Mouse (Mus musculus) heart, adult 2 months (tissue): Measurements from ENCODE around the gene Ncdn. TPM values are rescaled to one million over a fixed set of nuclear protein-coding genes. Genes with fewer than 3 reads are reported as not detected.

ENCODE experiments used
- DNase-seq, 2 experiments: peaks; one replicate each; pipeline ENCODE4 v3.0.0; 2021
- H3K27ac ChIP-seq: fragments of 200-600 bp; 2 replicates; pipeline ENCODE4 v1.8.1; 2022
- H3K27me3 ChIP-seq: fragments of 200-500 bp; 2 replicates; pipeline ENCODE4 v1.6.1; 2012; ENCODE audit warnings: mild to moderate bottlenecking, low read length, inconsistent platforms, mixed read lengths; ENCODE audit not compliant: control insufficient read depth, insufficient read depth
- H3K36me3 ChIP-seq: fragments of 200-500 bp; 2 replicates; pipeline ENCODE4 v1.6.1; 2012; ENCODE audit warnings: low read length, inconsistent platforms; ENCODE audit not compliant: control insufficient read depth, insufficient read depth
- H3K4me1 ChIP-seq: fragments of 200-500 bp; 2 replicates; pipeline ENCODE4 v1.6.1; 2011; ENCODE audit warnings: low read length; ENCODE audit not compliant: control insufficient read depth, insufficient read depth
- H3K4me3 ChIP-seq: fragments of 200-600 bp; 2 replicates; pipeline ENCODE4 v1.8.1; 2022
- H3K79me2 ChIP-seq: fragments of 200-500 bp; replicated peaks from 2 replicates; pipeline ENCODE4 v1.6.1; 2012; ENCODE audit warnings: mild to moderate bottlenecking, inconsistent platforms, low read length, moderate library complexity, mixed read lengths; ENCODE audit not compliant: control insufficient read depth, insufficient read depth
- H3K9ac ChIP-seq: fragments of 200-500 bp; 2 replicates; pipeline ENCODE4 v1.6.1; 2012; ENCODE audit warnings: low read depth, mild to moderate bottlenecking, control low read depth, inconsistent platforms, low read length, mixed read lengths
- CTCF ChIP-seq: fragments of 200-600 bp; IDR thresholded peaks from 2 replicates; pipeline ENCODE4 v1.8.1; 2022; ENCODE audit warnings: antibody characterized with exemption, mild to moderate bottlenecking, moderate library complexity
- EP300 ChIP-seq: fragments of 200-500 bp; IDR thresholded peaks from 2 replicates; pipeline ENCODE4 v1.6.1; 2011; ENCODE audit warnings: low read depth, low read length, control low read depth; ENCODE audit not compliant: insufficient read depth
- POLR2A ChIP-seq: fragments of 200-500 bp; IDR thresholded peaks from 2 replicates; pipeline ENCODE4 v1.6.1; 2011; ENCODE audit warnings: mild to moderate bottlenecking, low read depth, low read length, control low read depth; ENCODE audit not compliant: insufficient read depth
- WGBS: fragments of 180-500 bp; shearing (Covaris S2); methylation state at CpG from one replicate; pipeline ENCODE4 v1.1.7; 2018; 5-methylcytosine and 5-hydroxymethylcytosine counted together
- intact Hi-C: fragments of 180-260 bp; cut with DNase I; formaldehyde crosslinking; loops from one replicate; pipeline ENCODE4 v1.15.1; 2025
- polyA plus RNA-seq: library from polyadenylated mRNA; depleted of rRNA; stranded (reverse); fragments of >200 nt; gene quantifications from 2 replicates; pipeline ENCODE4 v1.2.3, GENCODE M21; 2012
- total RNA-seq, 2 experiments: library from RNA; stranded (reverse); gene quantifications; 2 replicates each; pipeline ENCODE4 v1.2.3; 2021

Gene Ncdn
- total and polyA plus RNA-seq, 3 experiments = 15.2 to 20.1 (median 16.5) TPM

- no peaks in the 10 kb centered on the region for H3K27me3 ChIP-seq
- DNase-seq = peak; percentile 64 to 74
- H3K27ac ChIP-seq = no peak overlapping the region
- H3K36me3 ChIP-seq = no peaks in the 10 kb centered on the region
- WGBS = 67% methylated on average over 26 of the region's 26 CpGs
- H3K79me2 ChIP-seq = no peaks in the 10 kb centered on the region
- intact Hi-C loops = loop anchor here (5.0 to 10.0 kb wide), 2 partner anchors 73 to 215 kb away; partner anchors contain the start of genes Psmb2 and Zmym4
- H3K4me1 ChIP-seq = peaks cover 6% of the 10 kb centered on the region
- no peak overlapping the region for H3K9ac ChIP-seq
- H3K4me3 ChIP-seq = no peak overlapping the region
- TF ChIP-seq CTCF (no peak), EP300 (no peak), POLR2A (no peak)
These were observed 3.1 kb downstream of the Ncdn start for GRCm38 (mm10) chr4:126750046-126750683.

- TF ChIP-seq POLR2A = no peak
- Histone ChIP-seq H3K4me1 (peaks cover 6% of the 10 kb centered on the region), H3K36me3 (no peaks in the 10 kb centered on the region), H3K27me3 (no peaks in the 10 kb centered on the region), H3K9ac (no peak overlapping the region), H3K79me2 (no peaks in the 10 kb centered on the region), H3K4me3 (no peak overlapping the region), H3K27ac (no peak overlapping the region)
- DNase-seq = no peak
- intact Hi-C loops = no loop called here
- WGBS = 81% methylated on average over 11 of the region's 11 CpGs
These were observed 3.7 kb downstream of the Ncdn start for GRCm38 (mm10) chr4:126749553-126749952.

GRCm38 (mm10) chr4:126748381-126748780 lies 4.9 kb downstream of the Ncdn start:
- no peak overlapping the region for H3K27ac ChIP-seq
- no peak overlapping the region for H3K4me3 ChIP-seq
- TF ChIP-seq POLR2A = no peak
- no peak for TF ChIP-seq CTCF
- no peak for TF ChIP-seq EP300
- no peaks in the 10 kb centered on the region for H3K79me2 ChIP-seq
- WGBS = 97% methylated on average over 8 of the region's 8 CpGs
- no peaks in the 10 kb centered on the region for H3K27me3 ChIP-seq
- no peaks in the 10 kb centered on the region for H3K36me3 ChIP-seq
- intact Hi-C loops = no loop called here
- no peak for DNase-seq
- H3K9ac ChIP-seq = no peak overlapping the region
- H3K4me1 ChIP-seq = peaks cover 5% of the 10 kb centered on the region; the same call in 1 of the 2 replicates

GRCm38 (mm10) chr4:126746194-126746840 lies 6.9 kb downstream of the Ncdn start:
- no peaks in the 10 kb centered on the region for H3K36me3 ChIP-seq
- H3K9ac ChIP-seq = no peak overlapping the region
- H3K4me3 ChIP-seq = no peak overlapping the region
- H3K27me3 ChIP-seq = no peaks in the 10 kb centered on the region
- no peak for TF ChIP-seq EP300
- TF ChIP-seq CTCF = no peak
- TF ChIP-seq POLR2A = no peak
- no peak overlapping the region for H3K27ac ChIP-seq
- peaks cover 2% of the 10 kb centered on the region; the same call in 1 of the 2 replicates for H3K4me1 ChIP-seq
- no peaks in the 10 kb centered on the region for H3K79me2 ChIP-seq
- intact Hi-C loops = no loop called here
- WGBS = 78% methylated on average over 10 of the region's 10 CpGs
- DNase-seq = no peak

- DNase-seq = peak; percentile 37 to 59
- H3K27ac ChIP-seq = no peak overlapping the region
- no peak overlapping the region for H3K4me3 ChIP-seq
- H3K9ac ChIP-seq = no peak overlapping the region
- TF ChIP-seq CTCF = peak; percentile 80
- no peak for TF ChIP-seq POLR2A
- TF ChIP-seq EP300 = no peak
- intact Hi-C loops = loop anchor here (2.0 kb wide), 1 partner anchor 95 kb away; no protein-coding TSS in a partner anchor
- H3K36me3 ChIP-seq = no peaks in the 10 kb centered on the region
- H3K79me2 ChIP-seq = no peaks in the 10 kb centered on the region
- 53% methylated on average over 13 of the region's 13 CpGs for WGBS
- H3K4me1 ChIP-seq = peaks cover 2% of the 10 kb centered on the region; the same call in 1 of the 2 replicates
- no peaks in the 10 kb centered on the region for H3K27me3 ChIP-seq
These were observed 7.6 kb downstream of the Ncdn start for GRCm38 (mm10) chr4:126745506-126746193.

GRCm38 (mm10) chr4:126744831-126745230 lies 8.4 kb downstream of the Ncdn start:
- Histone ChIP-seq H3K4me1 (peaks cover 2% of the 10 kb centered on the region; the same call in 1 of the 2 replicates), H3K27ac (no peak overlapping the region), H3K27me3 (no peaks in the 10 kb centered on the region), H3K9ac (no peak overlapping the region), H3K79me2 (no peaks in the 10 kb centered on the region), H3K4me3 (no peak overlapping the region), H3K36me3 (no peaks in the 10 kb centered on the region)
- WGBS = 93% methylated on average over 14 of the region's 14 CpGs
- intact Hi-C loops = loop anchor here (2.0 kb wide), 1 partner anchor 96 kb away; no protein-coding TSS in a partner anchor
- TF ChIP-seq POLR2A (no peak), EP300 (no peak), CTCF (no peak)
- DNase-seq = no peak
